Mouse (Mus musculus) CH12.LX (cell line): ENCODE measurements around the gene Borcs6. TPM values are rescaled to one million over a fixed set of nuclear protein-coding genes. Genes with fewer than 3 reads are reported as not detected.
A peak's percentile ranks its signal among the peaks of the same experiment; 100 is the strongest.

Experiments used
- DNase-seq: peaks from one replicate; pipeline ENCODE4 v3.0.0-alpha.2; 2013; ENCODE audit errors: extremely low read depth
- H3K27ac ChIP-seq: 2 replicates; pipeline ENCODE4 v1.5.1; 2012; ENCODE audit warnings: low read depth, mild to moderate bottlenecking, control low read depth, moderate library complexity; ENCODE audit not compliant: insufficient read depth
- H3K27me3 ChIP-seq: replicated peaks from 2 replicates; pipeline ENCODE3; 2012; ENCODE audit warnings: inconsistent platforms
- H3K36me3 ChIP-seq, 2 experiments: replicated peaks in 1 of 2; 2 replicates each; pipeline versions ENCODE3 to v1.6.1; 2012; ENCODE audit warnings: inconsistent platforms in 1 of 2, low read length in 1 of 2, mild to moderate bottlenecking in 1 of 2, mixed read lengths in 1 of 2, moderate library complexity in 1 of 2; ENCODE audit not compliant: control insufficient read depth in 1 of 2, insufficient read depth in 1 of 2
- H3K4me1 ChIP-seq, 2 experiments: 2 replicates each; pipeline ENCODE4 v1.6.1; 2012; ENCODE audit warnings: inconsistent platforms in 1 of 2, moderate library complexity in 1 of 2; ENCODE audit not compliant: insufficient read depth in 2 of 2, control insufficient read depth in 1 of 2
- H3K4me2 ChIP-seq: 2 replicates; pipeline ENCODE4 v1.6.1; 2012; ENCODE audit warnings: low read depth, mild to moderate bottlenecking, control low read depth; ENCODE audit not compliant: poor library complexity, insufficient read depth, severe bottlenecking
- H3K4me3 ChIP-seq, 3 experiments: fragments of 150-350 bp in 1 of 3; sonication (generic) in 1 of 3; replicated peaks in 1 of 3; 2 replicates each; pipeline versions ENCODE3 to v1.5.1; 2011 to 2012; ENCODE audit warnings: low read depth in 2 of 3, low read length in 2 of 3, mild to moderate bottlenecking in 2 of 3, moderate library complexity in 2 of 3, control low read depth in 1 of 3, improper control_type of control experiment in 1 of 3, inconsistent platforms in 1 of 3, mixed read lengths in 1 of 3; ENCODE audit not compliant: poor library complexity in 1 of 3
- H3K79me2 ChIP-seq: replicated peaks from 2 replicates; pipeline ENCODE4 v1.6.1; 2012; ENCODE audit warnings: mild to moderate bottlenecking, moderate library complexity; ENCODE audit not compliant: control insufficient read depth, poor library complexity, insufficient read depth, severe bottlenecking; ENCODE audit errors: extremely low read depth
- H3K9ac ChIP-seq: 2 replicates; pipeline ENCODE4 v1.6.1; 2012; ENCODE audit warnings: low read depth, mild to moderate bottlenecking, control low read depth, moderate library complexity; ENCODE audit not compliant: insufficient read depth
- H3K9me3 ChIP-seq: replicated peaks from 2 replicates; pipeline ENCODE3; 2012; ENCODE audit warnings: low read length, inconsistent platforms, mixed read lengths
- BHLHE40 ChIP-seq: IDR thresholded peaks from 2 replicates; pipeline ENCODE4 v1.6.1; 2011; ENCODE audit warnings: mild to moderate bottlenecking, low read depth, low read length, improper control_type of control experiment
- CHD2 ChIP-seq: IDR thresholded peaks from 2 replicates; pipeline ENCODE4 v1.6.1; 2011; ENCODE audit warnings: low read length, improper control_type of control experiment
- ELF1 ChIP-seq: IDR thresholded peaks from 2 replicates; pipeline ENCODE4 v1.6.1; 2014; ENCODE audit warnings: low read depth, mild to moderate bottlenecking, inconsistent platforms, low read length, improper control_type of control experiment
- EP300 ChIP-seq: IDR thresholded peaks from 2 replicates; pipeline ENCODE4 v1.6.1; 2011; ENCODE audit warnings: low read length, improper control_type of control experiment
- ETS1 ChIP-seq: conservative IDR thresholded peaks from 2 replicates; pipeline ENCODE4 v1.6.1; 2012; ENCODE audit warnings: low read depth, mild to moderate bottlenecking, inconsistent platforms, low read length, improper control_type of control experiment, moderate library complexity
- GABPA ChIP-seq: IDR thresholded peaks from 2 replicates; pipeline ENCODE4 v1.6.1; 2012; ENCODE audit warnings: low read depth, low read length, improper control_type of control experiment, inconsistent platforms; ENCODE audit not compliant: insufficient replicate concordance
- IRF4 ChIP-seq: IDR thresholded peaks from 2 replicates; pipeline ENCODE4 v1.6.1; 2014; ENCODE audit warnings: low read depth, mild to moderate bottlenecking, inconsistent platforms, low read length, improper control_type of control experiment
- JUND ChIP-seq: conservative IDR thresholded peaks from 2 replicates; pipeline ENCODE4 v1.6.1; 2011; ENCODE audit warnings: low read depth, low read length, improper control_type of control experiment
- KAT2A ChIP-seq: IDR thresholded peaks from 2 replicates; pipeline ENCODE4 v1.6.1; 2012; ENCODE audit warnings: low read length, improper control_type of control experiment, inconsistent platforms; ENCODE audit not compliant: insufficient replicate concordance
- MEF2A ChIP-seq: IDR thresholded peaks from 2 replicates; pipeline ENCODE4 v1.6.1; 2014; ENCODE audit warnings: low read depth, mild to moderate bottlenecking, inconsistent platforms, low read length, improper control_type of control experiment, borderline replicate concordance
- MXI1 ChIP-seq: IDR thresholded peaks from 2 replicates; pipeline ENCODE4 v1.6.1; 2011; ENCODE audit warnings: mild to moderate bottlenecking, low read depth, low read length, improper control_type of control experiment
- NRF1 ChIP-seq: IDR thresholded peaks from 2 replicates; pipeline ENCODE4 v1.6.1; 2014; ENCODE audit warnings: low read depth, mild to moderate bottlenecking, inconsistent platforms, low read length, improper control_type of control experiment, moderate library complexity
- PAX5 ChIP-seq: IDR thresholded peaks from 2 replicates; pipeline ENCODE4 v1.6.1; 2012; ENCODE audit warnings: low read length, inconsistent platforms, mixed read lengths
- POLR2A ChIP-seq: IDR thresholded peaks from 2 replicates; pipeline ENCODE4 v1.6.1; 2011; ENCODE audit warnings: low read depth, mild to moderate bottlenecking, improper control_type of control experiment, low read length
- POLR2AphosphoS2 ChIP-seq: IDR thresholded peaks from 2 replicates; pipeline ENCODE4 v1.6.1; 2011; ENCODE audit warnings: low read depth, low read length, improper control_type of control experiment
- RCOR1 ChIP-seq: conservative IDR thresholded peaks from 2 replicates; pipeline ENCODE4 v1.6.1; 2012; ENCODE audit warnings: low read depth, mild to moderate bottlenecking, inconsistent platforms, low read length, improper control_type of control experiment
- TBP ChIP-seq: conservative IDR thresholded peaks from 2 replicates; pipeline ENCODE4 v1.6.1; 2011; ENCODE audit warnings: low read depth, low read length, improper control_type of control experiment
- UBTF ChIP-seq: IDR thresholded peaks from 2 replicates; pipeline ENCODE4 v1.6.1; 2012; ENCODE audit warnings: low read depth, mild to moderate bottlenecking, inconsistent platforms, low read length, improper control_type of control experiment, moderate library complexity
- USF1 ChIP-seq: IDR thresholded peaks from 2 replicates; pipeline ENCODE4 v1.6.1; 2014; ENCODE audit warnings: low read depth, mild to moderate bottlenecking, inconsistent platforms, low read length, improper control_type of control experiment
- USF2 ChIP-seq: conservative IDR thresholded peaks from 2 replicates; pipeline ENCODE4 v1.6.1; 2011; ENCODE audit warnings: low read depth, low read length, improper control_type of control experiment
- ZC3H11A ChIP-seq: IDR thresholded peaks from 2 replicates; pipeline ENCODE4 v1.6.1; 2012; ENCODE audit warnings: low read depth, mild to moderate bottlenecking, inconsistent platforms, low read length, improper control_type of control experiment
- ZKSCAN1 ChIP-seq: IDR thresholded peaks from 2 replicates; pipeline ENCODE4 v1.6.1; 2012; ENCODE audit warnings: low read depth, inconsistent platforms, low read length, improper control_type of control experiment, borderline replicate concordance
- ZMIZ1 ChIP-seq: IDR thresholded peaks from 2 replicates; pipeline ENCODE4 v1.6.1; 2012; ENCODE audit warnings: low read depth, mild to moderate bottlenecking, inconsistent platforms, low read length, improper control_type of control experiment
- dilution Hi-C: fragments of 300-500 bp; cut with MboI; formaldehyde crosslinking; loops from 2 replicates; pipeline ENCODE4 v1.14.3; 2020; ENCODE audit warnings: low sequenced_read_pairs; ENCODE audit not compliant: extremely low pct_unique_long_range_greater_than_20kb, extremely low pct_ligation_motif_present
- in situ Hi-C: fragments of 300-500 bp; cut with MboI; formaldehyde crosslinking; loops from 3 replicates; pipeline ENCODE4 v1.14.3; 2019; ENCODE audit warnings: low sequenced_read_pairs, low pct_ligation_motif_present, low pct_unique_long_range_greater_than_20kb, mixed read lengths
- polyA plus RNA-seq: library from polyadenylated mRNA; unstranded; fragments of >175 nt; gene quantifications from 2 replicates; pipeline ENCODE4 v1.2.1, GENCODE M21; 2012; ENCODE audit warnings: low read depth; ENCODE audit not compliant: insufficient read length
- total RNA-seq, 2 experiments: library from RNA; depleted of rRNA; stranded (reverse); fragments of 300-350 nt in 1 of 2; fragments of >200 nt in 1 of 2; gene quantifications; 2 replicates each; pipeline ENCODE4 v1.2.3; 2012 to 2014

Borcs6 gene
- total and polyA plus RNA-seq, 3 experiments: 5.4 to 11.1 (median 7.3) TPM

GRCm38 (mm10) chr11:69047592-69047991, 11.9 kb upstream of the Borcs6 start:
- Histone ChIP-seq H3K9ac (peak overlapping the region; percentile 75; the same call in 1 of the 2 replicates), H3K36me3 (peaks cover 39 to 52% of the 10 kb centered on the region in 2 experiments), H3K4me2 (peak overlapping the region; percentile 93), H3K4me1 (peaks cover 20 to 69% of the 10 kb centered on the region in 2 experiments), H3K79me2 (peaks cover 55% of the 10 kb centered on the region), H3K4me3 (peak overlapping the region in 2 of 3 experiments; percentile 6 to 20), H3K9me3 (no peaks in the 10 kb centered on the region), H3K27ac (no peak overlapping the region)
- dilution Hi-C loops (no loop called here), in situ Hi-C loops (no loop called here)
- no peak for DNase-seq
- TF ChIP-seq MXI1: no peak
- no peak for TF ChIP-seq USF1
- TF ChIP-seq EP300: no peak
- TF ChIP-seq JUND: no peak
- no peak for TF ChIP-seq MEF2A
- no peak for TF ChIP-seq ZKSCAN1
- TF ChIP-seq NRF1: no peak
- no peak for TF ChIP-seq UBTF
- TF ChIP-seq KAT2A: no peak
- no peak for TF ChIP-seq ELF1
- no peak for TF ChIP-seq ETS1
- no peak for TF ChIP-seq BHLHE40
- no peak for TF ChIP-seq POLR2AphosphoS2
- no peak for TF ChIP-seq TBP
- TF ChIP-seq IRF4: no peak
- TF ChIP-seq, all 38 proteins: peak for 0
- no peaks in the 10 kb centered on the region for H3K27me3 ChIP-seq

- in situ Hi-C loops: no loop called here
- H3K36me3 ChIP-seq: peaks cover 39 to 58% of the 10 kb centered on the region in 2 experiments
- H3K79me2 ChIP-seq: peaks cover 55% of the 10 kb centered on the region
- H3K9me3 ChIP-seq: no peaks in the 10 kb centered on the region
- dilution Hi-C loops: no loop called here
- TF ChIP-seq BHLHE40 (no peak), PAX5 (no peak), USF2 (no peak), ZKSCAN1 (no peak), RCOR1 (no peak), MXI1 (no peak), GABPA (no peak), ZC3H11A (no peak), POLR2A (no peak), CHD2 (no peak), ZMIZ1 (no peak)
- H3K9ac ChIP-seq: no peak overlapping the region
- no peaks in the 10 kb centered on the region for H3K27me3 ChIP-seq
- DNase-seq: no peak
- no peak overlapping the region for H3K27ac ChIP-seq
- peaks cover 20 to 69% of the 10 kb centered on the region in 2 experiments for H3K4me1 ChIP-seq
- no peak overlapping the region for H3K4me2 ChIP-seq
- H3K4me3 ChIP-seq: no peak overlapping the region
These were observed 11.4 kb upstream of the Borcs6 start for GRCm38 (mm10) chr11:69048151-69048550.
